Mouse (Mus musculus): ENCODE results near the gene Hoxb4. TPM values are rescaled to one million over a fixed set of nuclear protein-coding genes. Genes with fewer than 3 reads are reported as not detected.

The Hoxb4 gene
- polyA plus RNA-seq, 1 experiment from 2014 or later: 4.4 TPM

- peaks cover 87% of the 10 kb centered on the region for H3K27me3 ChIP-seq
- no peaks in the 10 kb centered on the region for H3K36me3 ChIP-seq
- 9% methylated on average over 17 of the region's 17 CpGs for WGBS
- peak overlapping the region; percentile 99 for H3K27ac ChIP-seq
- peak overlapping the region; percentile 80 for H3K4me2 ChIP-seq
- peak overlapping the region; percentile 48 for H3K4me3 ChIP-seq
- peaks cover 56% of the 10 kb centered on the region for H3K4me1 ChIP-seq
- peak overlapping the region; percentile 54 for H3K9ac ChIP-seq
- no peak for ATAC-seq (ENCODE audit: borderline replicate concordance, extremely low read depth, low FRiP score, low TSS enrichment)
- no peaks in the 10 kb centered on the region for H3K9me3 ChIP-seq
Measured at GRCm38 (mm10) chr11:96333241-96334001, 15.4 kb downstream of the Hoxb4 start.

DNA sequence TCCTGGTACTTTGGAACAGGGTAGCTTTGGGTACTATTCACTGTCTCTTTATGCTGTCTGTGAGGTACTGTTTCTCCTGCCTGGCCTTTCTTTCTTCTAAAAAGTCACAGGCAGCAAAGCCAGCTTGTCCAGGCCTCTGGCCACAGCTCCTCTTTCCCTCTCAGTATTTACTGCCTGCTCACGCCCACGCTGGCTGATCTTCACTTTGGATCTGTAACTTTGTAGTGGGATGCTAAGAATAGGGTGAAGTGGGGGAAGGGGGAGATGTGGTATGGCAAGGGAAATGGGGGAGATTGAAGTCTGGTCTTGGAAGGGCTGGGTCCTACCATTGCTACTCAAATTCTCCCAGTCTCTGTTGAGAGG lies 15.9 kb downstream of the Hoxb4 start:
- peak overlapping the region; percentile 80 for H3K4me2 ChIP-seq
- H3K4me3 ChIP-seq: peak overlapping the region; percentile 48
- WGBS: 20% methylated on average over 2 of the region's 2 CpGs
- H3K9ac ChIP-seq: peak overlapping the region; percentile 54
- no peaks in the 10 kb centered on the region for H3K9me3 ChIP-seq
- H3K27me3 ChIP-seq: peaks cover 90% of the 10 kb centered on the region
- no peaks in the 10 kb centered on the region for H3K36me3 ChIP-seq
- H3K4me1 ChIP-seq: peaks cover 62% of the 10 kb centered on the region
- no peak for ATAC-seq (ENCODE audit: borderline replicate concordance, extremely low read depth, low FRiP score, low TSS enrichment)
- H3K27ac ChIP-seq: peak overlapping the region; percentile 99

GRCm38 (mm10) chr11:96334998-96335397 lies 16.9 kb downstream of the Hoxb4 start:
- H3K4me2 ChIP-seq: peak overlapping the region; percentile 80
- H3K9ac ChIP-seq: peak overlapping the region; percentile 54
- no peaks in the 10 kb centered on the region for H3K9me3 ChIP-seq
- 18% methylated on average over 3 of the region's 3 CpGs for WGBS
- H3K27me3 ChIP-seq: peaks cover 84% of the 10 kb centered on the region
- H3K4me3 ChIP-seq: peak overlapping the region; percentile 48
- peaks cover 61% of the 10 kb centered on the region for H3K4me1 ChIP-seq
- ATAC-seq (ENCODE audit: borderline replicate concordance, extremely low read depth, low FRiP score, low TSS enrichment): no peak
- H3K36me3 ChIP-seq: no peaks in the 10 kb centered on the region
- peak overlapping the region; percentile 99 for H3K27ac ChIP-seq

DNA sequence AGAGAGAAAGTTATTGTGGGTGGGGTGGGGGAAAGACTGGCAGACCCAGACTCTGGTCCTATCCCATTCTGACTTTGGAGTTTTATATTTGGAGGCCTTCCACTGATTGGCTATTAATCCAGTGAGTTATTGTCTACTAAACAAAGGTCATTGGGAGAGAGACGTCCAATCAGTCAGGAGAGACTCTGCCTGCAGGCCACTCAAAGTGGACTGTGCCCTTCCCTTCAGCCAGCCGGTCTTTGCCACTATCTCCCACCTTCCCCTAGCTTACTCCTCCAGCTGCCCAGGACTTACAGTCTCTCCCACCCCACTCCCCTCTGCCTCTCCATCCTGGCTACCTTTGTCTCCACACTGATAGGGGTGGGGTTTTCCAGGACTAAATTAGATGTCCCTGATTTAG lies 18.5 kb downstream of the Hoxb4 start:
- H3K27me3 ChIP-seq: peaks cover 72% of the 10 kb centered on the region
- H3K9ac ChIP-seq: peak overlapping the region; percentile 10
- H3K4me2 ChIP-seq: peak overlapping the region; percentile 80
- peak overlapping the region; percentile 99 for H3K27ac ChIP-seq
- H3K36me3 ChIP-seq: no peaks in the 10 kb centered on the region
- ATAC-seq (ENCODE audit: borderline replicate concordance, extremely low read depth, low FRiP score, low TSS enrichment): no peak
- peak overlapping the region; percentile 48 for H3K4me3 ChIP-seq
- H3K4me1 ChIP-seq: peaks cover 48% of the 10 kb centered on the region
- no peaks in the 10 kb centered on the region for H3K9me3 ChIP-seq
- 18% methylated on average over 2 of the region's 2 CpGs for WGBS

- H3K4me3 ChIP-seq: peak overlapping the region; percentile 48
- peak overlapping the region; percentile 99 for H3K27ac ChIP-seq
- H3K9me3 ChIP-seq: no peaks in the 10 kb centered on the region
- peaks cover 44% of the 10 kb centered on the region for H3K4me1 ChIP-seq
- H3K27me3 ChIP-seq: peaks cover 72% of the 10 kb centered on the region
- ATAC-seq (ENCODE audit: borderline replicate concordance, extremely low read depth, low FRiP score, low TSS enrichment): no peak
- 10% methylated on average over 6 of the region's 6 CpGs for WGBS
- peak overlapping the region; percentile 10 for H3K9ac ChIP-seq
- no peaks in the 10 kb centered on the region for H3K36me3 ChIP-seq
- peak overlapping the region; percentile 80 for H3K4me2 ChIP-seq
Measured at GRCm38 (mm10) chr11:96337026-96337425, 19.0 kb downstream of the Hoxb4 start.

DNA sequence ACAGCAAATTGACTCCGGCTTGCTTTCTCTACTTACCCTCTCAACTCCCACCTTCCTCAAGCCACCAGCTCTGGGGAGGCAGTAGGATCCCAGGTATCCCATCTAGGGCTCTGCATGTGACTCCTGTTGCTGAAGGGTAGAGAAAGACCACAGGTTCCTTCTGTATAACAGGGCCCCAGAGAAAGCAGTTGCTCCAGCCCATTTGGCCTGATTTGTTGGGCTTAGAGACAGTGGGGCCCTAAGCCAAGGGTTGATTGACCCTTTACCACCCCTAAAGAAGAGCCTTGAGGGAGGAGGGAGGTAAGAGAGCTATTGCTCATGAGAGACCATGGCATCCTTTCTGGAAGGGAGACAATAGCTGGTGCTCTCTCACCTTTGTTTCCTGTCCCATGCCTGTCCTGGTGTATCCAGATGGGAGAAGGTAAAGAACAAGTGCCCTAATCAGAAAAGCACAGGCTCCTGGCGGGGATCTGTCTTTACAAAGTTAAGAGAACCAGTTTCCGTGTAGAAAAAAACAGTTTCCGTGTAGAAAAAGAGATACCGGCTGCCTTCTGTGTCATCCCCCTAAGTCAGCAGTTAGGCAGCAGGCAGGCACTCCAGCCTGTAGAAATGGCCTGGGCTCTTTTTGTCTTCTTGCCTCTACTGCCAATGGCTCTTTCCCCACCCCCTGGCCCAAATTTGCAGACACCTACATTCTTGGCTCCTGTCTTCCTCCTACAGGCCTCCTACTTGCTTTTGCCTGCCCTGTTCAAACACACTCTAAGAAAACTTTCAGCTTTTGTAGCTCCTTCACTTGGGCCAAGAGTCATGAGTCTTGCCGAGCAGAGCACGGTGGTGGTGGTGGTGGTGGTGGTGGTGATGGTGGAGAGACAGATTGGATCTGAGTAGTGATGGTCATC lies 21.1 kb downstream of the Hoxb4 start:
- peaks cover 72% of the 10 kb centered on the region for H3K27me3 ChIP-seq
- no peak for ATAC-seq (ENCODE audit: borderline replicate concordance, extremely low read depth, low FRiP score, low TSS enrichment)

DNA sequence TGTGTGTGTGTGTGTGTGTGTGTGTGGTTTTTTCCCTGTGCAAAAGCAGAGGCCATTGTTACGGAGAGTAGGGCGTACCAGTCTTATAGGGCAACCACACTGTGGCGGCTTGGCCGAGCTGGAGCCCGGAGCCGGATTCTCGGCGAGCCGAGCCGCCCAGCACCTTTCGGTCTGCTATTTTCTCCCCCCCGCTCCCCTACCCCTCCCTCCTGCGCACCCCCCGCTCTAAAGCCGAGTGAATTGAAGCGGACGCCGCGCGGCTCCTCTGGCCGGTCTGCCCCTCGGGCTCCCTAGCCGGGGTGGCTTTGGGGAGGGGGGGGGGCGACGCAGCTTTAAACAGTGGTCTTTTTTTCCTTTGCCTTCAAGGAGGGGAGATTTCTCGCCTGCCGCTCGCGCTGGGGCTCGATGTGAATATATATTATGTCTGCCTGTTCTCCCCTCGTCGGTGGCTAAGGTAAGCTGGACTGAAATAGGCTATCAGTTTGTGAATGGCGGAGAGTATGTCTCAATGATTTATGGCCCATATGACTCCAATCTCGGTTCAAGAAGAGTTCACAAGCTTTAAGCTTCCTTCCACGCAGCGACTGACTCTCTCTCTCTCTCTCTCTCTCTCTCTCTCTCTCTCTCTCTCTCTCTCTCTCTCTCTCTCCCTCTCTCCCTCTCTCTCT lies 22.8 kb downstream of the Hoxb4 start:
- Histone ChIP-seq H3K4me3 (peak overlapping the region; percentile 48), H3K36me3 (no peaks in the 10 kb centered on the region), H3K27me3 (peaks cover 72% of the 10 kb centered on the region), H3K4me2 (peak overlapping the region; percentile 80), H3K9me3 (no peaks in the 10 kb centered on the region), H3K9ac (peak overlapping the region; percentile 40), H3K27ac (peak overlapping the region; percentile 99), H3K4me1 (peaks cover 48% of the 10 kb centered on the region)
- WGBS: 0% methylated on average over 32 of the region's 36 CpGs
- ATAC-seq (ENCODE audit: borderline replicate concordance, extremely low read depth, low FRiP score, low TSS enrichment): peak; percentile 47

More for the DNA sequence above, 21.1 kb downstream of the Hoxb4 start:
- WGBS: 27% methylated on average over 7 of the region's 7 CpGs
- Histone ChIP-seq H3K9ac (peak overlapping the region; percentile 32), H3K4me3 (peak overlapping the region; percentile 48), H3K4me2 (peak overlapping the region; percentile 80), H3K27ac (peak overlapping the region; percentile 99), H3K9me3 (no peaks in the 10 kb centered on the region), H3K4me1 (peaks cover 46% of the 10 kb centered on the region), H3K36me3 (no peaks in the 10 kb centered on the region)

DNA sequence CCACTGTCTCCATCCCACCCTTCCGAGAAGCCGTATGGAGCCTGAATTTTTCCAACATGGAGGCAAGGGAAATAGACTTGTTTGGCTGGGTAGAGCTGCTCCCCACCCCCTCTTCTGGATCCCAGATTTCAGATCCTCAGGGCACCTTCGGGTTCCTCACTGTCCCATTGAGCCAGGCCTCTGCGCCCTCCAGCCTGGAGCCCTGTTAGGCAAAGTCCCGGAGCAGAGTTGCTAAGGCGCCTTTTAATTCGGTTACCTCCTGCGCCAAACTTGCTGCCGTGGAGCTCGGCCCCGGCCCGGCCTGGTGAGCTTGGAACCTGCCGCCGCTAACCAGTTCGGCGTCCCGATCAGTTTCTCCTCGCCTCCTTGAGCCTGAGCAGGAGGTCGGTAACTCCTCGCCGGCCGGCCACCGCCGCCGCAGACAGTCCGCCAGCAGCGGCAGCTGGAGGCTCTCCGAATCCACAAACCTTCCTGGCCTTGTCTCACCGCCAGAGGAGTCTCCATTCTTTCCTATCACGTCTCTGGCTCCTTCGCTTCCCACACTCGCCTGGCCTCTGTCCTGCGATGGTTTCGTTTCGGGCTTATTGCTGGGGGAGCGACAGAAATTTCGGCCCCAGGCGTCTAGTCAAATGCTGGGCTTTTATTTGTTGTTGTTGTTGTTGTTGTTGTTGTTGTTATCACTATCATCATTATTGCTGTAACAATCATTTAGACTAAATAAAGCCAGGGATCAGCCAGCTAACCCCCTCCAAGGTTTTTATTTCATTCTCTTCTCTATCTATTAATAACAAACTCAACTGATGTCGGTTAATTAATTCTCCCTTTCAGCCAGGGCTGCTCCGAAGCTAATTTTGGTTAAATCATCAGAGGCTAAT lies 23.9 kb downstream of the Hoxb4 start:
- WGBS: 2% methylated on average over 40 of the region's 40 CpGs
- Histone ChIP-seq H3K27me3 (peaks cover 73% of the 10 kb centered on the region), H3K36me3 (no peaks in the 10 kb centered on the region), H3K4me1 (peaks cover 46% of the 10 kb centered on the region), H3K9ac (peak overlapping the region; percentile 70), H3K4me3 (peak overlapping the region; percentile 48), H3K4me2 (peak overlapping the region; percentile 80), H3K27ac (peak overlapping the region; percentile 99), H3K9me3 (no peaks in the 10 kb centered on the region)
- no peak for ATAC-seq (ENCODE audit: borderline replicate concordance, extremely low read depth, low FRiP score, low TSS enrichment)

DNA sequence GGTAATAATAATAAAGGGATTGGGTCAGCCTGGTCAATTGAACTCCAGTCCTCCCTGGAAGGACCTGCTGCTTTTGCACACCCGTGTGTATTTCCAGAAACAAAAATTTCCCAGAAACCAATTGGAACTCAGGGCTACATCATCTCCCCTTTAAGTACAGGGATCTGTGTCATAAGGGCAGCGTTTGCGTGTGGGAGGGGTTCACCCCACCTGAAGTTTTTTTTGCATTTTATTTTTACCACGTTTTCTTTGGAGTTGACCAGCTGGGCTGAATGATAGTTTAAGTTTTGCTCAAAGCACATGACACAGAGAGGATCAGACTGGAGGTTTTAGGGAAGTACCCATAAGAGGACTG lies 24.5 kb downstream of the Hoxb4 start:
- H3K27ac ChIP-seq: peak overlapping the region; percentile 99
- no peaks in the 10 kb centered on the region for H3K36me3 ChIP-seq
- H3K4me3 ChIP-seq: peak overlapping the region; percentile 48
- H3K4me2 ChIP-seq: peak overlapping the region; percentile 80
- H3K27me3 ChIP-seq: peaks cover 71% of the 10 kb centered on the region
- peaks cover 45% of the 10 kb centered on the region for H3K4me1 ChIP-seq
- ATAC-seq (ENCODE audit: borderline replicate concordance, extremely low read depth, low FRiP score, low TSS enrichment): no peak
- 11% methylated on average over 4 of the region's 4 CpGs for WGBS
- no peaks in the 10 kb centered on the region for H3K9me3 ChIP-seq
- H3K9ac ChIP-seq: peak overlapping the region; percentile 70

DNA sequence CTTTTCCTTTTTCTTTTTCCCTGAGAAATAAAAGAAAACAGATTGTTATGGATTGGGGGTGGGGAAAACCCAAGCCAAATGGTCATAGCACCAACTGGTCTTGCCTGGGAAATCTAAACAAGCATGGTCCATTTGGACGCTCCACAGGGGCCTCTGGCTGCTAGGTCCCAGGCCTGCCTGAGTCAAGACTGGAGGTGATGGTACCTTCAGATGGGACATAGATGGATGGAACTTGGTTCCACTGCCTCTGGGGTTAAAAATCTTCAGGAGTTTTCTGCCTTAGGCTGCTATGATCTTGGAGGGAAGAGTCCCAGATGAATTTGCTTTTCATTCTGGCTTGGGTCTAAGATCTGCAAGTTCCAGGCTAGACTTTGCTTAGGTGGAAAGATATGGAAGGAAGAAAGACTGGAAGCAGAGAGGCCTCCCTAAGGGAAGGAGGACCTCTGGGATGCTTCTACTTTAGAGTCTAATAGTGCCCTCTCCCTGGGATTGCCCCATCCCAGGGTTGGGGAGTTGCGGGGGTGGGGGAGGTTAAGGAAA lies 25.2 kb downstream of the Hoxb4 start:
- H3K27me3 ChIP-seq: peaks cover 70% of the 10 kb centered on the region
- ATAC-seq (ENCODE audit: borderline replicate concordance, extremely low read depth, low FRiP score, low TSS enrichment): no peak
- H3K4me3 ChIP-seq: peak overlapping the region; percentile 18
- H3K4me2 ChIP-seq: peak overlapping the region; percentile 80
- H3K4me1 ChIP-seq: peaks cover 44% of the 10 kb centered on the region
- H3K9ac ChIP-seq: peak overlapping the region; percentile 70
- H3K9me3 ChIP-seq: no peaks in the 10 kb centered on the region
- H3K27ac ChIP-seq: peak overlapping the region; percentile 99
- H3K36me3 ChIP-seq: no peaks in the 10 kb centered on the region
- 20% methylated on average over 2 of the region's 2 CpGs for WGBS
